Mouse (Mus musculus) spleen, adult 2 months (tissue): ENCODE results near the gene Ntm.

Experiments used
- CTCF ChIP-seq: fragments of 200-500 bp; IDR thresholded peaks from 2 replicates; pipeline ENCODE4 v1.5.1; 2011; ENCODE audit warnings: mild to moderate bottlenecking, inconsistent platforms; ENCODE audit not compliant: insufficient read depth, insufficient read length, insufficient replicate concordance; ENCODE audit errors: extremely low read depth
- POLR2A ChIP-seq: fragments of 200-500 bp; IDR thresholded peaks from 2 replicates; pipeline ENCODE4 v1.6.1; 2011; ENCODE audit warnings: low read depth, low read length, inconsistent platforms

DNA sequence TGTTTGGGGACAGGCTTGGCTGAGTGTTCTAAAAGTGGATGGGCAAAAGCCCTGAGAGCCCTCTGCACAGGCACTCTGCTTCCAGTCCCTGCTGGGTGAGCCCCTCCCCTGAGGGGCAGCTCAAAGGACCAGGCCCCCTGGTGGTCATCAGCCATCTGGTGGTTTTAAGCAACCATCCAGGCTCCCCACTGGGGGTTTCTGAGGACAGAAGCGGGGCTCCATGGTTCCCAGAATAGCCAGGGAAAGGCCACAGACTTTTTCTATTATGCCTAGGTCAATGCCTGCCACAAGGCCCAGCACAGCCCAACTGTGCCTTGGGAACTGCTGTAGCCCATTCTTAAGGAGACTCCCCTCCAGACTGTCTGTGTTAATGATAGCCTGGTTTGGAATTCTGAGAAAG is 98.1 kb downstream of the Ntm start:
- TF ChIP-seq CTCF (no peak), POLR2A (no peak)
